Mouse (Mus musculus) thymus, adult 2 months (tissue): ENCODE measurements around the gene Tcta.

Experiments used
- CTCF ChIP-seq: fragments of 200-500 bp; IDR thresholded peaks from 2 replicates; pipeline ENCODE4 v1.5.1; 2012; ENCODE audit warnings: mild to moderate bottlenecking, control low read depth, low read length, moderate library complexity, borderline replicate concordance; ENCODE audit not compliant: control insufficient read depth, poor library complexity, insufficient read depth; ENCODE audit errors: extremely low read depth
- POLR2A ChIP-seq: fragments of 200-500 bp; IDR thresholded peaks from 2 replicates; pipeline ENCODE4 v1.6.1; 2012; ENCODE audit warnings: mild to moderate bottlenecking, low read length, control low read depth, moderate library complexity; ENCODE audit not compliant: control insufficient read depth, poor library complexity, insufficient read depth; ENCODE audit errors: extremely low read depth

DNA sequence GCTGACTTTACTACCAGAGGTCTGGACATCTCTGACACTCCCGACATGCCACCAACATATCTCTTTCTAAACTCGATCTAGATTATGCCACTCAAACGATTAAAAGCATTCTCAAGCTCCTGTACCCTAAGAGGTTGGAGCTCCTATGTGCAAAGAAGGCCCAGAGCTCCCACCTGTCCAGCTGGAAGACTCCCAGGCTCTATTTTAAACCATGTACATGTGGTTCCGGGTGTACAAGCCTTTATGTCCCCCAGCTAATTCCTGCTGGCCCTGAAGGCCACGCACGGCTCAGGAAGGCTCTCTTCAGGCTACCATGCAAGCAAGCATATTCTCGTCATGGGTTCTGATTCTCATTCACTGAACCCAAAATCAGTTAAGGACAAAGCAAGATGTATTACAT is 44.1 kb downstream of the Tcta start:
- no peak for TF ChIP-seq CTCF
- TF ChIP-seq POLR2A: no peak
